Mouse (Mus musculus): Measurements from ENCODE around the gene Ptms. TPM values are rescaled to one million over a fixed set of nuclear protein-coding genes. Genes with fewer than 3 reads are reported as not detected.
A peak's percentile ranks its signal among the peaks of the same experiment; 100 is the strongest.

Ptms gene
- polyA plus RNA-seq, 2 experiments, result 29.7 to 109 TPM

DNA sequence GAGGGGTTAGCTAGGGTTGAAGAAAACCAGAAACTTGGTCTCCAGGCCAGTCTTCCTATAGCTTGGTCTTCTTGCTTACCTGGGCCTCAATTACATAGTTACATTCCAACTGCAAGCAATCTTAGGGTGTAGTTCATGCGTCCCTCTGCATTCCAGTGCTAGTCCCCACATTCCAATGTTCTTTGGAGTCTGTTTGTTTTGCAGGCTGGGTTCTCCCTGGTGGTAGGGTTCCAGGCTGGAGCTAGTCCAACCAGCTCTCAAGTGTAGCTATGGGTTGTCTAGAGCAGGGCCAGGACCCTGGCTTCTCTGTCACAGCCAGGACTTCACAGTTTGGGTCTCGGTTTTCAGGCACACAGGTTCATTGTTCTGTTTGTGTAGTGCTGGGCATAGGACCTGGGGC, 17.6 kb upstream of the Ptms start:
- TF ChIP-seq CTCF (IDR thresholded peaks at IDR 0.05; ENCODE audit: low read depth) (no peak), EP300 (IDR thresholded peaks at IDR 0.05; ENCODE audit: low read depth) (no peak)
- WGBS (ENCODE audit: insufficient replicate concordance), result 64% methylated on average over 2 of the region's 2 CpGs

DNA sequence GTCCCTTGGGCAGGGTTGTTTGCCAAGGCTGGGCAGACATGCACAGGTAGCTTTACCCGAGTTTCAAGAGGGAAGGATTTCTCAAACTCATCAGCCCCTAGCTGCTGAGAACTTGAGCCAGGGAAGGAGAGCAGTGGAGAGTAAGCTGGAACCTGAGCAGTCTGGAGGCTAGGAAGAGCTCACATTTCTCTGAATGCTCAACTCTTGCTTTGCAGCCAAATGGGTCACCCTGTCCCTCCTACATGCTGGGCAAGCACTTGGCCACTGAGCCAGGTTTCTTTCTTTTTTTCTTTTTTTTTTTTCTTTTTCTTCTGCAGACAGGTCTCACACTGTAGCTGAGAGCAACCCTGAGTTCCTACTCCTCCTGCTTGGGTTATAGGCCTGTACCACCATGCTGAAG, 16.8 kb upstream of the Ptms start:
- 64% methylated on average over 1 of the region's 1 CpGs for WGBS (ENCODE audit: insufficient replicate concordance)

More for the DNA sequence above, 17.6 kb upstream of the Ptms start:
- DNase-seq (ENCODE audit: low read depth in 3 of 3, low spot score in 3 of 3), result no peak
- H3K27ac ChIP-seq, result no peak overlapping the region
- ATAC-seq (ENCODE audit: insufficient read depth), result no peak
- H3K4me2 ChIP-seq (ENCODE audit: low read depth), result no peak overlapping the region
- no peaks in the 10 kb centered on the region for H3K27me3 ChIP-seq (ENCODE audit: control insufficient read depth, insufficient read depth, low read length)
- no peak overlapping the region for H3K9ac ChIP-seq (replicated peaks)
- no peak overlapping the region for H3K4me3 ChIP-seq (ENCODE audit: insufficient read depth in 1 of 2, low read depth in 2 of 2, low read length in 2 of 2)
- peaks cover 13% of the 10 kb centered on the region for H3K36me3 ChIP-seq (replicated peaks; ENCODE audit: control insufficient read depth, insufficient read depth, low read depth)
- H3K4me1 ChIP-seq (replicated peaks; ENCODE audit: control insufficient read depth in 2 of 2, insufficient read depth in 2 of 2, low read length in 1 of 2), result peaks cover 1 to 2% of the 10 kb centered on the region in 2 experiments
- no peaks in the 10 kb centered on the region for H3K9me3 ChIP-seq (ENCODE audit: control insufficient read depth, low read length)

DNA sequence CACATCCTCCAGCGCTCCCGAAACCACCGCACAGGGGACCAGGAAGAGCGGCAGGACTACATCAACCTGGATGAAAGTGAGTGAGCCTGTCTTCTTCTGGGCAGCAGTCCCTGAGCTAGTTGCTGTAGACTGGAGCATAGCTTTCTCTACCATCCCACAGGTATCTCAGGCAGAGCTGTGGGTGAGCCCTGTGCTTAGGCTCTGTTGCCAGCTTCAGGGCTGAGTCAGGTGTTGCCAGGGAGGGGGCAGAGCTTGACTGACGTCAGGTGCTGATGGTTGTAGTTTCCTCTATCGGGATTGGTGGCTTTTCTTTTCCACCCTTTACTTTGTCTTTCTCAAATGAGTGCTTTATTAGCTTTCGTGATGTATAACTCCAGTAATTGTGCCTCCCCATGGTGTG, 14.8 kb upstream of the Ptms start:
- H3K27ac ChIP-seq, result no peak overlapping the region
- H3K36me3 ChIP-seq (replicated peaks; ENCODE audit: control insufficient read depth, insufficient read depth, low read depth), result peaks cover 13% of the 10 kb centered on the region
- no peak overlapping the region for H3K4me2 ChIP-seq (ENCODE audit: low read depth)
- no peak for TF ChIP-seq CTCF (IDR thresholded peaks at IDR 0.05; ENCODE audit: low read depth)
- TF ChIP-seq EP300 (IDR thresholded peaks at IDR 0.05; ENCODE audit: low read depth), result no peak
- 84% methylated on average over 7 of the region's 7 CpGs for WGBS (ENCODE audit: insufficient replicate concordance)
- no peak for ATAC-seq (ENCODE audit: insufficient read depth)
- H3K4me3 ChIP-seq (ENCODE audit: insufficient read depth in 1 of 2, low read depth in 2 of 2, low read length in 2 of 2), result no peak overlapping the region
- no peaks in the 10 kb centered on the region for H3K9me3 ChIP-seq (ENCODE audit: control insufficient read depth, low read length)
- H3K27me3 ChIP-seq (ENCODE audit: control insufficient read depth, insufficient read depth, low read length), result no peaks in the 10 kb centered on the region
- H3K4me1 ChIP-seq (replicated peaks; ENCODE audit: control insufficient read depth in 2 of 2, insufficient read depth in 2 of 2, low read length in 1 of 2), result peaks cover 9% of the 10 kb centered on the region in 2 experiments
- no peak for DNase-seq (ENCODE audit: low read depth in 3 of 3, low spot score in 3 of 3)
- H3K9ac ChIP-seq (replicated peaks), result no peak overlapping the region

More for the DNA sequence above, 16.8 kb upstream of the Ptms start:
- Histone ChIP-seq H3K4me2 (ENCODE audit: low read depth) (no peak overlapping the region), H3K4me1 (replicated peaks; ENCODE audit: control insufficient read depth in 2 of 2, insufficient read depth in 2 of 2, low read length in 1 of 2) (peaks cover 5% of the 10 kb centered on the region in 2 experiments), H3K9me3 (ENCODE audit: control insufficient read depth, low read length) (no peaks in the 10 kb centered on the region), H3K9ac (replicated peaks) (no peak overlapping the region), H3K4me3 (ENCODE audit: insufficient read depth in 1 of 2, low read depth in 2 of 2, low read length in 2 of 2) (no peak overlapping the region), H3K27me3 (ENCODE audit: control insufficient read depth, insufficient read depth, low read length) (no peaks in the 10 kb centered on the region), H3K27ac (no peak overlapping the region), H3K36me3 (replicated peaks; ENCODE audit: control insufficient read depth, insufficient read depth, low read depth) (peaks cover 13% of the 10 kb centered on the region)
- ATAC-seq (ENCODE audit: insufficient read depth) (no peak), DNase-seq (ENCODE audit: low read depth in 3 of 3, low spot score in 3 of 3) (no peak)
- TF ChIP-seq EP300 (IDR thresholded peaks at IDR 0.05; ENCODE audit: low read depth) (no peak), CTCF (IDR thresholded peaks at IDR 0.05; ENCODE audit: low read depth) (no peak)

DNA sequence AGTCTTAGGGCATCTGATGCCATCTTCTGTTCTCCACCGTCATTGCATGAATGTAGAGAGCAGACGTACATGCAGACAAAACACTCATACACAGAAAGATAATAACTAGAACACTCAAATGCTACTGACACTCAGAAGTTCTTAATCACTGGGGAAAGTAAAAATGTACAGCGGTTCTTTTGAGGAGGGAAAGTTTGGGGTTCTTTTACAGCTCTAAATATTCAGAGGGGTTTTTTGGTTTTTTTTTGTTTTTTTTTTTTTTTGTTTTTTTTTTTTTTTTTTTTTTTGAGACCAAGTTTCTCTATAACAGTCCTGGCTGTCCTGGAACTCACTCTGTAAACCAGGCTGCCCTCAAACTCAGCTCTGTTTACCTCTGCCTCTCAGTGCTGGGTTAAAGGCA, 13.2 kb upstream of the Ptms start:
- Histone ChIP-seq H3K4me1 (replicated peaks; ENCODE audit: control insufficient read depth in 2 of 2, insufficient read depth in 2 of 2, low read length in 1 of 2) (peaks cover 9% of the 10 kb centered on the region in 2 experiments), H3K4me2 (ENCODE audit: low read depth) (peak overlapping the region; percentile 11), H3K36me3 (replicated peaks; ENCODE audit: control insufficient read depth, insufficient read depth, low read depth) (peaks cover 13% of the 10 kb centered on the region), H3K9ac (replicated peaks) (no peak overlapping the region), H3K27ac (no peak overlapping the region), H3K4me3 (ENCODE audit: insufficient read depth in 1 of 2, low read depth in 2 of 2, low read length in 2 of 2) (no peak overlapping the region), H3K9me3 (ENCODE audit: control insufficient read depth, low read length) (no peaks in the 10 kb centered on the region), H3K27me3 (ENCODE audit: control insufficient read depth, insufficient read depth, low read length) (no peaks in the 10 kb centered on the region)
- no peak for DNase-seq (ENCODE audit: low read depth in 3 of 3, low spot score in 3 of 3)
- 75% methylated on average over 3 of the region's 3 CpGs for WGBS (ENCODE audit: insufficient replicate concordance)
- TF ChIP-seq CTCF (IDR thresholded peaks at IDR 0.05; ENCODE audit: low read depth) (no peak), EP300 (IDR thresholded peaks at IDR 0.05; ENCODE audit: low read depth) (no peak)
- ATAC-seq (ENCODE audit: insufficient read depth), result no peak

DNA sequence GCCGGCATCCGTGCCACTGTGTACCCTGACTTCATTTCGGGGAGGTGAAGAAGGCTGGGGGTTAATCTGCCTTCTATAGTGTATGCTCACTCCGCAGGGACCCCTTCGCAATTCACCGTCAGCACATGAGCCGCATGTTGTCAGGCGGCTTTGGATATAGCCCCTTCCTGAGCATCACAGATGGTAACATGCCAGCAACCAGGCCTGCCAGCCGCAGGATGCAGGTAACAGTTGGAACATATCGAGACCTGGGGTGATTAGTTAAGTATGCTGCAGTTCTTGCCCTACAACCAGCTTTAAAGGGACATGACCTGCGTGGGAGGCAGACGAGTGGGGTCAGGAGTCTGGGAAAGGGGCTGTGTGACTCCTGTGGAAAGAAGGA, 12.4 kb upstream of the Ptms start:
- Histone ChIP-seq H3K4me1 (replicated peaks; ENCODE audit: control insufficient read depth in 2 of 2, insufficient read depth in 2 of 2, low read length in 1 of 2) (peaks cover 9 to 12% of the 10 kb centered on the region in 2 experiments), H3K27me3 (ENCODE audit: control insufficient read depth, insufficient read depth, low read length) (no peaks in the 10 kb centered on the region), H3K4me2 (ENCODE audit: low read depth) (peak overlapping the region; percentile 93), H3K9ac (replicated peaks) (peak overlapping the region; percentile 93), H3K36me3 (replicated peaks; ENCODE audit: control insufficient read depth, insufficient read depth, low read depth) (peaks cover 13% of the 10 kb centered on the region), H3K4me3 (ENCODE audit: insufficient read depth in 1 of 2, low read depth in 2 of 2, low read length in 2 of 2) (peak overlapping the region; percentile 63 to 89), H3K9me3 (ENCODE audit: control insufficient read depth, low read length) (no peaks in the 10 kb centered on the region), H3K27ac (no peak overlapping the region; the same call in 1 of the 2 replicates)
- TF ChIP-seq CTCF (IDR thresholded peaks at IDR 0.05; ENCODE audit: low read depth), result no peak
- TF ChIP-seq EP300 (IDR thresholded peaks at IDR 0.05; ENCODE audit: low read depth), result no peak
- 64% methylated on average over 12 of the region's 12 CpGs for WGBS (ENCODE audit: insufficient replicate concordance)
- no peak for ATAC-seq (ENCODE audit: insufficient read depth)
- no peak for DNase-seq (ENCODE audit: low read depth in 3 of 3, low spot score in 3 of 3)

Measured in liver, embryonic 14.5 days (tissue).